Mouse (Mus musculus): ENCODE measurements around the gene Atp1b2.

Gene Atp1b2

GRCm38 (mm10) chr11:69580572-69581146 is 25.1 kb downstream of the Atp1b2 start:
- DNase-seq (ENCODE audit: low spot score in 2 of 2), result no peak

GRCm38 (mm10) chr11:69580091-69580514 is 25.6 kb downstream of the Atp1b2 start, which contains the start of the genes Wrap53 and Trp53:
Gene Wrap53 (minus strand): TSS chr11:69580255.
Gene Trp53 (plus strand): TSS chr11:69580359.
- DNase-seq (ENCODE audit: low spot score in 2 of 2), result peak; percentile 85 to 89

- peak; percentile 96 to 98 for DNase-seq (ENCODE audit: low spot score in 2 of 2)
These were observed 26.4 kb downstream of the Atp1b2 start for GRCm38 (mm10) chr11:69579128-69580017.

- no peak for DNase-seq (ENCODE audit: low spot score in 2 of 2)
These were observed 27.4 kb downstream of the Atp1b2 start for GRCm38 (mm10) chr11:69578301-69578700.

GRCm38 (mm10) chr11:69576307-69576706 is 29.4 kb downstream of the Atp1b2 start:
- no peak for DNase-seq (ENCODE audit: low spot score in 2 of 2)

- DNase-seq (ENCODE audit: low spot score in 2 of 2), result no peak
These were observed 30.5 kb downstream of the Atp1b2 start for GRCm38 (mm10) chr11:69575220-69575619.

- DNase-seq (ENCODE audit: low spot score in 2 of 2), result no peak
These were observed 40.6 kb downstream of the Atp1b2 start for GRCm38 (mm10) chr11:69565131-69565530.

- no peak for DNase-seq (ENCODE audit: low spot score in 2 of 2)
These were observed 41.4 kb downstream of the Atp1b2 start for GRCm38 (mm10) chr11:69564391-69564790.

GRCm38 (mm10) chr11:69563373-69563772 is 42.4 kb downstream of the Atp1b2 start:
- DNase-seq (ENCODE audit: low spot score in 2 of 2), result no peak

- no peak for DNase-seq (ENCODE audit: low spot score in 2 of 2)
These were observed 44.6 kb downstream of the Atp1b2 start for GRCm38 (mm10) chr11:69560896-69561854.

- no peak for DNase-seq (ENCODE audit: low spot score in 2 of 2)
These were observed 45.6 kb downstream of the Atp1b2 start, which contains the start of gene Efnb3 for GRCm38 (mm10) chr11:69559851-69560765. Gene Efnb3 (minus strand): TSS chr11:69560205.

GRCm38 (mm10) chr11:69559183-69559582 is 46.6 kb downstream of the Atp1b2 start:
- DNase-seq (ENCODE audit: low spot score in 2 of 2), result no peak

- no peak for DNase-seq (ENCODE audit: low spot score in 2 of 2)
These were observed 47.0 kb downstream of the Atp1b2 start for GRCm38 (mm10) chr11:69558756-69559155.

GRCm38 (mm10) chr11:69557381-69557958 is 48.3 kb downstream of the Atp1b2 start:
- no peak for DNase-seq (ENCODE audit: low spot score in 2 of 2)

GRCm38 (mm10) chr11:69554539-69555140 is 51.1 kb downstream of the Atp1b2 start:
- DNase-seq (ENCODE audit: low spot score in 2 of 2), result no peak

GRCm38 (mm10) chr11:69553341-69553721 is 52.4 kb downstream of the Atp1b2 start:
- no peak for DNase-seq (ENCODE audit: low spot score in 2 of 2)

- no peak for DNase-seq (ENCODE audit: low spot score in 2 of 2)
These were observed 53.0 kb downstream of the Atp1b2 start for GRCm38 (mm10) chr11:69552622-69553340.

- no peak for DNase-seq (ENCODE audit: low spot score in 2 of 2)
These were observed 54.4 kb downstream of the Atp1b2 start for GRCm38 (mm10) chr11:69551310-69551709.
